Mouse (Mus musculus): Measurements from ENCODE around the gene Slc22a17. TPM values are rescaled to one million over a fixed set of nuclear protein-coding genes. Genes with fewer than 3 reads are reported as not detected.
A peak's percentile ranks its signal among the peaks of the same experiment; 100 is the strongest.

The Slc22a17 gene
- total and polyA plus RNA-seq, 2 experiments from 2014 or later, result 22.7 to 46.8 TPM

DNA sequence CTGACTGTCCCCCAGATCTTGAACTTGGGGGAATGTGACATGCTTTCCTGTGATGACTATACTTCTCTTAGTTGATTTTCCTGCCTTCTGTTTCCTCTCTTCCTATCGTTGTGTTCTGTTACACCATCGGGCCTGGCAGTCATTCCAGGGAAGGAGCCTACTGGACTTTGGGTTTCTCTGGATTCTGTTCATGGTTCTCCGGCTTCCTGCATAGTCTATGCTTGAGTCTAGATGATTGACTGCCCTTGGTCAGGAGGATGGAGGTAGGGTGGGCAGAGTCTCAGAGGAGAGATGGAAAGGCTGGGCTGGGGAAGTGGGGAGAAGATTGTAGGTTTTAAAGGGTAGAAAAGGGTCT lies 27.2 kb upstream of the Slc22a17 start:
- no peak for DNase-seq (ENCODE audit: low spot score)
- H3K36me3 ChIP-seq (replicated peaks; ENCODE audit: control insufficient read depth, insufficient read depth, low read length), result peaks cover 49% of the 10 kb centered on the region
- no peaks in the 10 kb centered on the region for H3K27me3 ChIP-seq (ENCODE audit: control insufficient read depth, insufficient read depth, low read length)
- no peaks in the 10 kb centered on the region for H3K9me3 ChIP-seq (replicated peaks; ENCODE audit: control insufficient read depth, low read length)
- no peak overlapping the region for H3K9ac ChIP-seq (replicated peaks; ENCODE audit: low read depth, low read length)
- H3K27ac ChIP-seq (ENCODE audit: low read depth), result peak overlapping the region; percentile 72
- no peaks in the 10 kb centered on the region for H3K4me1 ChIP-seq (ENCODE audit: control insufficient read depth, insufficient read depth)
- TF ChIP-seq CTCF (IDR thresholded peaks at IDR 0.05; ENCODE audit: low read depth), result no peak
- TF ChIP-seq EP300 (IDR thresholded peaks at IDR 0.05; ENCODE audit: low read depth), result no peak
- no peak overlapping the region for H3K4me3 ChIP-seq (ENCODE audit: low read depth, low read length)
- no peak overlapping the region for H3K4me2 ChIP-seq (ENCODE audit: low read depth, low read length)
- 0 out of 2 replicates have a peak, but pooled peaks have one; percentile 0 for ATAC-seq (ENCODE audit: insufficient read depth, low read depth)
- WGBS, result 42% methylated on average over 3 of the region's 3 CpGs

DNA sequence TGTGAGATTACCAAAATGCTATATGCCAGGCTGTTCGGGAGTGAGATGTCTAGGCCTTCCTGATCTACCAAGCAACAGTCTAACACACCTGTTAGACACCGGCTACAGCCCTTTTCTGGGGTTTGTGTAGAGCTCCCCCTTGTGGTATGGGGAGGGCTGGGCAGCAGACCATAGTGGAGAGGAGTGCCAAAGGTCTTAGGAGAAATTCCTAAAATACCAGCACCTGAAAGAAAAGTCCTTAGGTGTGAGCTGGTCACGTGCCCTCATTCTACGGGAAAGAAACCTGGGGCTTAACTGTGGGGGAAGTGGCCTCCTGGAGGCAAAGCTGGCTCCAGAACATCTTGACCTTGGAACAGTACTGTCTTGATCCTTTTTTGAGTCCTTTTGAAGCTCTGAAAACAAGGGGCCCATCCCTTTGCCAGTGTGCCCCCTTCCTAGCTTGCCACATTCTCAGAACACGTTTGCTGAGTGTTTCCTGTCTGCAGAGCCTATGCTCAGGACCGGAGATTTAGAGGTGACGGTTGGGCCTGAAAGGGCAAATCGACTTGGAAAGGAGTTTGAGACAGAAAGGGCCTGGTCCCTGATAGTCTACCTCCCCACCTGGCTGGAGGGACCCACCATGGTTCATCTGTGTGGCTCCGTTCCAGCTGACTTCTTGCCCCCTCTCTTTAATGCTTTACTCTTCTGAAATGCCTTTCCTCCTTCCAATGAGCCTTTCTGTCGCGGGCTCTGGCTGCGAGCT lies 26.7 kb upstream of the Slc22a17 start:
- no peak overlapping the region for H3K9ac ChIP-seq (replicated peaks; ENCODE audit: low read depth, low read length)
- peaks cover 43% of the 10 kb centered on the region for H3K36me3 ChIP-seq (replicated peaks; ENCODE audit: control insufficient read depth, insufficient read depth, low read length)
- H3K4me3 ChIP-seq (ENCODE audit: low read depth, low read length), result no peak overlapping the region
- TF ChIP-seq CTCF (IDR thresholded peaks at IDR 0.05; ENCODE audit: low read depth) (peak; percentile 81), EP300 (IDR thresholded peaks at IDR 0.05; ENCODE audit: low read depth) (no peak)
- H3K27ac ChIP-seq (ENCODE audit: low read depth), result peak overlapping the region; percentile 72
- H3K27me3 ChIP-seq (ENCODE audit: control insufficient read depth, insufficient read depth, low read length), result no peaks in the 10 kb centered on the region
- no peaks in the 10 kb centered on the region for H3K9me3 ChIP-seq (replicated peaks; ENCODE audit: control insufficient read depth, low read length)
- H3K4me1 ChIP-seq (ENCODE audit: control insufficient read depth, insufficient read depth), result no peaks in the 10 kb centered on the region
- 35% methylated on average over 12 of the region's 12 CpGs for WGBS
- DNase-seq (ENCODE audit: low spot score) (no peak), ATAC-seq (ENCODE audit: insufficient read depth, low read depth) (peak; percentile 15)
- no peak overlapping the region for H3K4me2 ChIP-seq (ENCODE audit: low read depth, low read length)

DNA sequence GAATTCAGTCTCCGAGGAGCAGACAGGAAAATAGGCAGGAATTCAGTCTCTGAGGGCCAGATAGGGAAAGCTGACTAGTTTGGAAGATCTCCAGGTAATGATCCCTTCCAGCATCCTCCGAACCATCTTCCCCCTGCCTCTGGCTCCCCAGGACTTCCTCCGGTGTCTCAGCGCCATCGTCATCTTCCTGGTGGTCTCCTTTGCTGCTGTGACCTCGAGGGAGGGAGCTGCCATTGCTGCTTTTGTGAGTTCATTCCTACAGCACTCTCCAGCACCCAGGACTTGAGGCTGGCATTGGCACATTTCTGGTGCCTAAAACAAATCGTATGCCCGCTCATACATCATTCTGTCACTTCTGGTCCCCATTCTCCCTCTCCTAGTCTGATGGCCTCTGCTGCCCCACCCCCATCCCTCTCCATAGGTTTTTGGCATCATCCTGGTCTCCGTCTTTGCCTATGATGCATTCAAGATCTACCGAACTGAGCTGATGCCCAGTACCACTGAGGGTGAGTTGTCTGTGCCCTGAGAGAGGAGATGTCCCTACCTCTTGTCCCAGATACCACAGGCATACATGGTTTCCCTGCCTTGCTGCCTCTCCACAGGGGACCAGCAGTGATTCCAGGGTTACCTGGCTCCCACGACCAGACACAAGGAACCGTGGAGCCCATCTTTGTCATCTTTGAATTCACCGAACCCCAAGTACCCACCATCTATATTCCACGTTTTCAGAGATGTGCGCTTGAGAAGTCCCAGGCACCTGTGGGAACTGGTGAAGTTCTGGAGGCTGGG lies 25.7 kb upstream of the Slc22a17 start:
- H3K27me3 ChIP-seq (ENCODE audit: control insufficient read depth, insufficient read depth, low read length), result no peaks in the 10 kb centered on the region
- peak overlapping the region; percentile 72 for H3K27ac ChIP-seq (ENCODE audit: low read depth)
- ATAC-seq (ENCODE audit: insufficient read depth, low read depth) (peak; percentile 5), DNase-seq (ENCODE audit: low spot score) (no peak)
- 44% methylated on average over 15 of the region's 15 CpGs for WGBS
- no peak overlapping the region for H3K4me2 ChIP-seq (ENCODE audit: low read depth, low read length)
- H3K4me1 ChIP-seq (ENCODE audit: control insufficient read depth, insufficient read depth), result no peaks in the 10 kb centered on the region
- H3K9me3 ChIP-seq (replicated peaks; ENCODE audit: control insufficient read depth, low read length), result no peaks in the 10 kb centered on the region
- no peak overlapping the region for H3K4me3 ChIP-seq (ENCODE audit: low read depth, low read length)
- no peak overlapping the region for H3K9ac ChIP-seq (replicated peaks; ENCODE audit: low read depth, low read length)
- TF ChIP-seq CTCF (IDR thresholded peaks at IDR 0.05; ENCODE audit: low read depth) (no peak), EP300 (IDR thresholded peaks at IDR 0.05; ENCODE audit: low read depth) (no peak)
- H3K36me3 ChIP-seq (replicated peaks; ENCODE audit: control insufficient read depth, insufficient read depth, low read length), result peaks cover 34% of the 10 kb centered on the region

DNA sequence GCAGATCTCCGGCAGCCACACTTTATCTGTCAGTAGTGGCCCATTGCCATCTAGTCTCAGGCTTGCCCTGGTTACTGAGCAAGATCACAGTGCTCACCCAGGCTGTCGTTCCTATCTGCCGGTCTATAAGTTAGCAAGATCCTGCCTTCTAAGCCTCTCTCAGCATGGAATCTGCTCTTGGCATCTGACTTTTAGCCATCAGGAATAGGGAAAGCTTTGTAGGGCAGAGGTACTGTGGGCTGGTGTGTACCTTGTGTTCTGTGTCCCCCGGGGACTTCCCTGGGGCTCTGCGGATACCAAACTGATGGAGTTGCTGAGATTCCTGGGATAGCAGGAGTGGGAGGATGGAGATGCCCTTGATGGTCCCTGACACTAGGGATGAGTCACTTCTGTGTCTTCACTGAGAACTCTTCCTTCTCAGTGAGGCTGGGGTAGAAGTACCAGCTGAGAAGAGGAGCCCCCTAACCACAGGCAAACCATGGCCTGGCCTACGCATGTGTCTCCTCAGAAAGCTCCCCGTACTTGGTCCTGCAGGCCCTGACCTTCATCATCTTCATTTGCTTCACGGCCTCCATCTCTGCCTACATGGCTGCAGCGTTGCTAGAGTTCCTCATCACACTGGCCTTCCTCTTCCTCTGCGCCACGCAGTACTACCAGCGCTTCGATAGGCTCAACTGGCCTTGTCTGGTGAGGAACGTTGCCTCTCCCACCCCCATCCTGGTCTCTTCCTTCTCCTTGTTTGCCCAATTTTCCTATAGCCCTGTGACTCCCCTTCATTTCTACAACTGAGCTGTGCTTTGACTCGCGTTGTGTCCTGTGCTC lies 24.6 kb upstream of the Slc22a17 start:
- no peaks in the 10 kb centered on the region for H3K27me3 ChIP-seq (ENCODE audit: control insufficient read depth, insufficient read depth, low read length)
- H3K4me1 ChIP-seq (ENCODE audit: control insufficient read depth, insufficient read depth), result no peaks in the 10 kb centered on the region; the same call in 1 of the 2 replicates
- no peak overlapping the region for H3K4me3 ChIP-seq (ENCODE audit: low read depth, low read length)
- peak overlapping the region; percentile 72 for H3K27ac ChIP-seq (ENCODE audit: low read depth)
- no peak overlapping the region for H3K4me2 ChIP-seq (ENCODE audit: low read depth, low read length)
- 58% methylated on average over 16 of the region's 16 CpGs for WGBS
- no peaks in the 10 kb centered on the region for H3K9me3 ChIP-seq (replicated peaks; ENCODE audit: control insufficient read depth, low read length)
- DNase-seq (ENCODE audit: low spot score) (no peak), ATAC-seq (ENCODE audit: insufficient read depth, low read depth) (peak; percentile 15)
- TF ChIP-seq EP300 (IDR thresholded peaks at IDR 0.05; ENCODE audit: low read depth), result no peak
- no peak for TF ChIP-seq CTCF (IDR thresholded peaks at IDR 0.05; ENCODE audit: low read depth)
- no peak overlapping the region for H3K9ac ChIP-seq (replicated peaks; ENCODE audit: low read depth, low read length)
- peaks cover 23% of the 10 kb centered on the region for H3K36me3 ChIP-seq (replicated peaks; ENCODE audit: control insufficient read depth, insufficient read depth, low read length)

DNA sequence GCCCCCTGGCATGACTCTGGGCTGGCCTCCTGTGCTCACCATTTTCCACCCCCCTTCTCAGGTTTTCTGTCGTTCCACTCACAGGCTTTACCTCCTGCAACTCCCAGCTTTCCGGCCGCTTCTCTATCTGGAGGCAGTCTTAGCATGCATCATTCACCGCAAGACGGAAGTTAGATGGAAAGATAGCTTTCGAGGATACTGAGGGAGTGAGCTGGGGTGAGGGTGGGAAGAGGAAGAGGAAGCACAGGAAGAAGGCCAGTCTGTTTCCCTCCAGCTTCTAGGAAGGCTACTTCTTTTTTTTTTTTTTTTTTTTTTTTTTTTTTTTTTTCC lies 23.9 kb upstream of the Slc22a17 start:
- H3K4me1 ChIP-seq (ENCODE audit: control insufficient read depth, insufficient read depth), result no peaks in the 10 kb centered on the region; the same call in 1 of the 2 replicates
- WGBS, result 27% methylated on average over 6 of the region's 6 CpGs
- DNase-seq (ENCODE audit: low spot score) (no peak), ATAC-seq (ENCODE audit: insufficient read depth, low read depth) (no peak)
- H3K36me3 ChIP-seq (replicated peaks; ENCODE audit: control insufficient read depth, insufficient read depth, low read length), result peaks cover 15% of the 10 kb centered on the region
- H3K27ac ChIP-seq (ENCODE audit: low read depth), result peak overlapping the region; percentile 21; the same call in 1 of the 2 replicates
- no peak overlapping the region for H3K4me3 ChIP-seq (ENCODE audit: low read depth, low read length)
- no peaks in the 10 kb centered on the region for H3K27me3 ChIP-seq (ENCODE audit: control insufficient read depth, insufficient read depth, low read length)
- TF ChIP-seq EP300 (IDR thresholded peaks at IDR 0.05; ENCODE audit: low read depth) (no peak), CTCF (IDR thresholded peaks at IDR 0.05; ENCODE audit: low read depth) (no peak)
- no peak overlapping the region for H3K9ac ChIP-seq (replicated peaks; ENCODE audit: low read depth, low read length)
- H3K4me2 ChIP-seq (ENCODE audit: low read depth, low read length), result no peak overlapping the region
- H3K9me3 ChIP-seq (replicated peaks; ENCODE audit: control insufficient read depth, low read length), result no peaks in the 10 kb centered on the region
